Mouse (Mus musculus) kidney, adult 2 months (tissue): ENCODE measurements around the gene Myo1b.

Experiments used
- CTCF ChIP-seq: fragments of 200-500 bp; conservative IDR thresholded peaks from 2 replicates; pipeline ENCODE4 v1.5.1; 2011; ENCODE audit warnings: low read depth, mild to moderate bottlenecking, control low read depth, low read length, moderate library complexity, mixed read lengths; ENCODE audit not compliant: insufficient read depth, insufficient read length
- POLR2A ChIP-seq: fragments of 200-500 bp; IDR thresholded peaks from one replicate; pipeline ENCODE4 v1.6.1; 2011; ENCODE audit warnings: low read depth, low read length, control low read depth

GRCm38 (mm10) chr1:51895961-51896360 is 19.9 kb downstream of the Myo1b start:
- TF ChIP-seq CTCF (no peak), POLR2A (no peak)
